Mouse (Mus musculus) yolk sac, embryonic 10.5 days (tissue): ENCODE data around the gene Gm20388.
"Not testable (repeated sequence)": the region's sequence is repeated elsewhere in the genome, so short reads cannot be mapped to it uniquely, and the experiment has no call there.

Experiments used
- DNase-seq: peaks from one replicate; pipeline ENCODE4 v3.0.0-alpha.2; 2017; ENCODE audit warnings: low spot score

The Gm20388 gene

DNA sequence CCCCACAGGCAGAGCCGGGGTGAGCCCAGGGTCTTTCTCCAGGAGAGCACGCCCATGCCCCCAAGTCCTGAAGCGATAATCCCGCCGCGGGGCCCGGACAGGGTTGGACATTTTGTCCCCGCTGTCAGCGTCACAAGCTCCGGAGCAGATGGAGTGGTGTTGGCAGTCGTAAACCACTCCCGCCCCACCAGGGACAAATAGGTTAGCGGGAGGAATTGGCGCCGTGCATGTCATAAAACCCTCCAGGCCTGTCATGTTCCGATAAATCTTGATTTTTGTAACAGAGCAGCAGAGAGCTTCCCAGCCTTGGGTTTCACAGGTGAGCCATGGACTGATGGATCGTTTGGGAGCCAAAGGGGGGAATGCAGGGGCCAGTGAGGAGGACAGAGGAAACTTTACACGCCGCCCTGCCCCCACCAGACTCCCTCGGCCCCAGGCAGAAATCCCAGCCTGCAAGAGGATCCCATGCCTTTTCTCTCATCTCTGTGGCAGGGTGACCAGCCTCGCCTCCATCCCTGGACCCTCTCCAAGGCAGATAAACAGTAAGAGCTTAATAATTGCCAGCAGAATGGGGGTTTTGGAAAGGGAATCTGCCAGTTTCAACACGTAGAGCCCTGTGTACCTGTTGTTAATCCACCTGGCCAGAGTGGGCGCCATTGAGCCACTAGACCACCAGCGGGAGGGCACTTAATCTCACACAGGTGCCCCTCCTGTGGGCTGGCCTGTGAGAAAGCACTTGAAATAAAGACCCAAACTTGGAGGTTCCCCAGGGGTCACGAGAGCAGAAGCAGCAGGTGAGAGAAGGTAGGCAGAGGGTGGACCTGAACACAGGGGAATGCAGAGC is 1400.6 kb downstream of the Gm20388 start:
- peak; percentile 24 for DNase-seq

DNA sequence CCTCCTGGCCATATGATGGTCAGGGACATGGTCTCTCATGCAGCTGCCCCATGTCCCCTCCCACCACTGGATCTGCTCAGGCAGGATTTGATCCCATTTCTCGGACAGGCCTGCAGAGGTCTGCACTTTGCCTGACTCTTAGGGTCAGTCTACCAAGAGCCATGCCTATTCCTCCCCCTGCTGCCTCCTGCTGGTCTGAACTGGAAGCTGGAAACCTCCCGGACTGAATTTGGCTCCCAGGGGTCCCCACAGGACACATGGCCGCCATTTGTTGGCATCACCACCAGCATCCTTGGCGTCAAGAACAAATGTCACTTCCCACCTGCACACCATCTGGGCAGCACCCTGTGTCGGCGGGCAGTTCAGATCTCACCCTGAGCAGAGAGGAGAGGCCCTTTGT is 1402.8 kb downstream of the Gm20388 start:
- DNase-seq: no peak

- no peak for DNase-seq
Observed at GRCm38 (mm10) chr8:121314036-121314435, 1403.4 kb downstream of the Gm20388 start.

GRCm38 (mm10) chr8:121315569-121315968 is 1404.9 kb downstream of the Gm20388 start:
- peak; percentile 42 for DNase-seq

- peak; percentile 62 for DNase-seq
Observed at GRCm38 (mm10) chr8:121316009-121316408, 1405.4 kb downstream of the Gm20388 start.

DNA sequence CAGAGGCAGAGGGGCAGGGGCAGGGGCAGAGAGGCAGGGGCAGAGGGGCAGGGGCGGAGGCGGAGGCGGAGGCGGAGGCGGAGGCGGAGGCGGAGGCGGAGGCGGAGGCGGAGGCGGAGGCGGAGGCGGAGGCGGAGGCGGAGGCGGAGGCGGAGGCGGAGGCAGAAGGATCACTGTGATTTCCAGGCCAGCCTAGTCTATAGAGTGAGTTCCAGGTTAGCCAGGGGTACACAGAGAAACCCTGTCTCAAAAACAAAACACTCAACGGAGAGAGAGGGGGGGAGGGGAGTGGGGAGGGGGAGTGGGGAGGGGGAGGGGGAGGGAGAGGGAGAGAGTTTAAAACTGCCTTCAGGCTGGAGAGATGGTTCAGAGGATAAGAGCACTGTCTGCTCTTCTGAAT is 1408.1 kb downstream of the Gm20388 start:
- DNase-seq: not testable (repeated sequence)

DNA sequence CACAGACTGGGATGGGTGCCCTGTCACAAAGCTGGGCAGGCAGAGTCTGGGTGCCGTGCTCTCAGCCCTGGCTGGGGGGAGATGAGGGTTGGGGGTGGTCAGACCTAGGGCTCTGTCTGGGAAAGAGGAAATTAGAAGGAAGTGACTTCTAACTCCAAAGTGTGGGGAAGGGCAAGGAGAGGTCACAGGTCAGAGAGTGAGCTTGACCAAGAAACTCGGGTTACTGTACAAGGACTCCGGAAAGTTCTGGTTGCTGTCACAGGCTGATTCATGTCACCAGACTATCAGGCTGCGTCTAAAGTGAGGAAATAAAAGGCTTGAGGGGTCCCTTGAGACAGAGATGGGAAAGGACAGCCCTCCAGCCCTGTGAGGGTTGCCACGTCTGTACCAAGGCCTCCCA is 1408.8 kb downstream of the Gm20388 start:
- no peak for DNase-seq

DNA sequence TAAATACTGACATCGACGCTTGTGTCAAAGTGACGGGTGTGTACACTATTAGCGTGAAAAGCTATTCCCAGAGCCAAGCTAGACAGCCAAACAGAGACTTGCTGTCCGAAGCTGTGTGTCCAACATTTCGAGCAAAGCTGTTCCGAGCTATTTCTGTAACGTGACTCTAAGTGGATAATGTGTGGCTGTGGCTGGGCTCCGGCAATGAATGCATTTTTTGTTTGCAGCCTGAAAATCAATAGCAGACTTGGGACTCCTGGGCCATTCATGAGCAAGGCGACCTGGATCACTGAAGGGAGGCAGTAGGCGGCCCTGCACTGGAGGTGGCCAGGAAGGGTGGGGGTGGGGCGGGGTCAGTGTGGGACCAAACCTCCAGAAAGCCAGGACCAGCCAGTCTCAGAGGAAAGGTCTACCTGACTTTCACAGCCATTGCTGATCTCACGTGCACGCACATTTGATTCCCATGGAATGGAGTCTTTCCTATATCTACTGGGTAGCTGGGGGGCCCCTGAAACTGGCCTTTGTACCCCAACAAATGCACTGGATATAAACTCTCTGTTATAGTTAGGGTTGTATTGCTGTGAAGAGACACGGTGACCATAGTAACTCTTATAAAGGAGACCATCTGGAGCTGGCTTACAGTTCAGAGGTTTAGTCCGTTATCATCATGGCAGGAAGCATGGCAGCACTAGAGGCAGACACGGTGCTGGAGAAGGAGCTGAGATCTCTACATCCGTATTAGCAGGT is 1415.7 kb downstream of the Gm20388 start:
- DNase-seq: no peak

- DNase-seq: no peak
Observed at GRCm38 (mm10) chr8:121332436-121332835, 1421.8 kb downstream of the Gm20388 start.

GRCm38 (mm10) chr8:121334495-121335424 is 1424.1 kb downstream of the Gm20388 start:
- DNase-seq: no peak

DNA sequence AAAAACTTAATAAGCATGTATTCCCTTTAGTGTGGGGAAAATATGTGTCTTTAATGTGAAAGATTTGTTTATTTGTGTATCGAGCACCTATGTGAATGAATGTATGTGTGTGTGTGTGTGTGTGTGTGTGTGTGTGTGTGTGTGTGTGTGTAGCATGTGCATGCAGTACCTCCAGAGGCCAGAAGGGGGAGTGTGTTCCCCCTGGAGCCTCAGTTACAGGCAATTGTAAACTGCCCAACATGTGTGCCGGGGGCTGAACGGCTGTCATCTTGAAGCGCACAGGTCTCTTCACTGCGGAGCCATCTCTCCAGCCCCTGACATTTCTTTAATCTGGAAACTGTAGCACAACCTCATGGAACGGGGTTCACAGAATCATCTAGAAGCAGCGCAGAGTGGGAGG is 1425.0 kb downstream of the Gm20388 start:
- DNase-seq: no peak

GRCm38 (mm10) chr8:121342931-121343330 is 1432.3 kb downstream of the Gm20388 start:
- DNase-seq: no peak

DNA sequence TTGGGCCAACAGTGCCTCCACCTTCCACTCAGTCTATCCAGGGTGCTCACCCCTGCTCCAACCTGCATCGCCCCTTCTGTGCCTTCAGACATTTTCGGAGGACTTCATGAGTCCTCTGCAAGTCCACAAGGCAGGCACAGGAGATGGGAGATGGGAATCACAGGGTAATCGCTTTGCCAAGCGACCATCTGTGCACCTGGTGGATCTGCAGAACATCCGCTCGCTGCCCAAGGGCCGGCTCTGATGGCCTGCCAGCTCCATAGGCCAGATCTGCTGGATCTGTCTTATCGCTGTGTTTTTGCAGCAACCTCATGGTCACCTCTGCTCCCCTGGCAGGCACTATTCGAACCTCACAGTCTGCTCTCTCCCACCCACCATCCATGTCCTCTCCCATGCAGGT is 1433.8 kb downstream of the Gm20388 start:
- no peak for DNase-seq

DNA sequence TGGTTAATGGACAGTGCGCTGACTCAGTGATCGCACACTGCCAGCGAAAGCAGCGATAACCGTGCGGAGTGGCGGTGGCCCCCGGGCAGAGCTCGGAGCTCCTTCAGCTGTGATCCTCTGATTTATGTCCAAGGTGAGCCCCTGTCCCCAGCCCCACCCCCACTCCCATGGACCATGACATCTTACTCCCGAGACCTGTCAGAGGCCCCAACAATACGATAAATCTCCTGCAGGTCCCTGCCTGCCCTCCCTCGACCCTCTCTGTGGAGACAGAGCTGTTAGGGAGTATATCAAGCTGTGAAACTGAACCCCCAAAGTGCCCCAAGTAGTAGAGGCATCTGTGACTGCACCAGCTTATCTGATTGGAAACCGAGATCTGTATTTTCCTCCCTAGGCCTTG is 1435.5 kb downstream of the Gm20388 start:
- no peak for DNase-seq

GRCm38 (mm10) chr8:121346862-121347261 is 1436.2 kb downstream of the Gm20388 start:
- peak; percentile 83 for DNase-seq

- no peak for DNase-seq
Observed at GRCm38 (mm10) chr8:121348998-121349397, 1438.4 kb downstream of the Gm20388 start.

DNA sequence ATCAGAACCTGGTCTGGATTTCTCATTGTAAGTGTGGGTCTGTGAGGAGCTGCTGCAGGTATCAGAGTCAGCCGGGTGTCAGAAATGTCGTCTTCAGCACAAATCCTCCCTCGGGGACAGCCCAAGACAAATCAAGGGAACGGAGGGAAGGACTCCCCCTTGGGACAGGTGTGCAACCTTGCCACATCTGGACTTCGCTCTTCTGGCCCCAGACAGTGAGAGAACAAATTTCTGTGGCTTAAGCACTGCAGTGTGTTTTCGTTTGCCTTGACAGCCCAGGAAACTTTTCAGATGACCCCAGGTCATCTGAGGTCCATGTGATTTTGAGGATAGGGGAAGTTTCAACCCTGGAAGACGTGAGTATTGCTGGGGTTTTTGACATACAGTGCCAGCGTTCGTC is 1440.2 kb downstream of the Gm20388 start:
- peak; percentile 70 for DNase-seq

DNA sequence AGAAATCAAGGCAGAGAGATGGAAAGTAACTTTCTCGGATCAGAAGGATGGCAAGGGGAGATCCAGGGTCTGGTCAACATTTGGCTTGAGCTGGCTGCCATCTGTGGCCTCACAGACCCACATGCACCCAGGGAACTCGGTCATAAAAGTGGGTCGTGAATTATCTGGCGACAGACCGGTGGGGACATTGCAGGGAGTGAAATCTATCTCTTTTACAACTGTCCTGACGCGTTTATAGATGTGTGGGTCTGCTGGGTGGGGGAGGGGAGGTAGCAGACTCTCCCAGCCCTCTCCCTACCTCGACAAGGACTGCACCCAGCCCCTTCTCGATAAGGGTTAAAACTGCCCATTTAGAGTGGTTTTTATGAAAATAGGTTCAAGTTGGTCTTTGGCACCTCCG is 1444.2 kb downstream of the Gm20388 start:
- DNase-seq: no peak

- DNase-seq: no peak
Observed at GRCm38 (mm10) chr8:121357451-121357850, 1446.8 kb downstream of the Gm20388 start.

DNA sequence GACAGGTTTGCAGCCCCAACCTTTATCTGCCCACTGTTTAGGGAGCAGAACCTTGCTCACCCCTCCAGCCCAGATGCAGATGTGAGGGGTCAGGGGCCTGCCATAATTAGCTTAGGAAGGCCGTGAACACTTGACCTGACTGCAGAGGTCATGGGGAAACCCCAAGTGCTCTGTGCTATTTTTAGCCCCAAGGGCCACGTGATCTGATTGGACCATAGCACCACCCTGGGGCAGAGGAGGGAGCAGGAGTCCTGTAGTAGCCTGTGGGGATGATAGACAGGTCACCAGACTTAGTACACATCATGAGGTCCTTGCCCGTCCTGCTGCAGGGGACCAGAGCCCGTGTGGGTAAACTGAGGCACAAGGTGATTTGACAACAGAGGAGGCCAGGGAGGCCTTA is 1448.0 kb downstream of the Gm20388 start:
- no peak for DNase-seq

DNA sequence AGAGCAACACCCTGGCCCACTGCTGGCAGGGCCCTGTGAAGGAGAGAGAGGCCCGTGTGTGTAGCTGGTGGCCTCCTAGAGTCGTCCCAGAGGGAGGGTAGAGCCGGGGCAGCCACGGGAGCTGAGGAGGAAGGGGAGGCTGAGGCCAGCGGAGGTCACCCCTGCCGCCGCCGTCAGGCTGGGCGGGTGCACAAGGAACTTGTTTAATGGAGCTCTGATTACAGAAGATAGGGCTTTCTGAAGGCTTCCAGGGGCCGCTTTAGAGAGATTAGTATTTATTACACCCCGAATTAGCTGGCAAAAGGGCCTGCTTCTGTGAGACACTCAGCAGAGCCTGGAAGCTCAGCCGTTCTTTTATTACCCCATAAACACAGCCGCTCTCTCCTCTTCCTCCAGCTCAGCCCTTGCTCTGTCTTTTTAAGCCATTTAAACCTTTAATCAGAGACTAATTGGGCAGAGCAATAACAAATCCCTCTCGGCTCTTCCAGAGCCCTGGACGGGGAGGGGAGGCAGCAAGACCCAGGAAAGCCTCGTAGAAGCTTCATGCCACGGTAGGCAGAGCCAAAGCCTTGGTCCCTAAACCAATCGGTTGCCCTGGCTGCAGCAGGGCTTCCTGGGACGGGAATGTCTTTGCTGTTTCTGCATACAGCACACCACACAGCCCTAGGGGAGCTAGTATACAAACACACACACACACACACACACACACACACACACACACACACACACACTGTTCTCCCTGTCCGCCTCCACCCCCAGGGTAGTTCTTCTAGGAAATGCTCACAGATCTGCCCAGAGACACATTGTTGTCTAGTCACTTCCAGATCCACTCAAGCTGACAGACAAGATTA is 1448.7 kb downstream of the Gm20388 start:
- DNase-seq: peak; percentile 60
